Mouse (Mus musculus): ENCODE data around the gene Dmc1. TPM values are rescaled to one million over a fixed set of nuclear protein-coding genes. Genes with fewer than 3 reads are reported as not detected.

The Dmc1 gene
- total RNA-seq, 2 experiments from 2014 or later: 1.6 to 2.3 TPM

DNA sequence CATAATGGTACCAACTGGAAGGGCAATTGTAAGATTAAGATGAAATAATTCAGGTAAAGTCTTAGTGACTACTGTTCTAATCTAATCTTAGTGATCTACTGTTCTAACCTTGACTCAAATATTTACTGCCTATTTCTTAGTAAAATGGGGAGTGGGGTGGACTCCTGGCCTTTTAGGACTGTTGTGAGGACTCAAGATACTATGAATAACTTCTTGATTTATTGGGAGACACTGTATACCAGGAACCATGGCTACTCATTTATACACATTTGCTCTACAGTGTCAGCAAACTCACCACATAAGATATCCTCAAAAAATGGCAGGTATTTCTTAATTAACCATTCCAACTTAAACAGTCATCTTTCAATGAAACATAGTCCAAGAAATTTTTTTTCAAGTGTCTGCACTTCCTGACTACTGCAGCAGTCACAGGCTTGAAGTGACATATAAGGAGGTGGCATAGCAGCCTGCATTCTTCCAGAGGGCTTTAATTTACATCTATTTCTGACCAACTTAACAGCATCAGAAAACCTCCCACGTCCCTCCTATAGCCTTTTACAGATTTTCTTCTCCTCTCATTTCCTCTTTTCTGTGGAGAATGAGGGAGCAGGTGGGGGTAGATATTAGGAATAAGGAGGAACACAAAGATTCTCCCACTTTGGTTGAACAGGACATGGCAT lies 29.2 kb downstream of the Dmc1 start:
- intact Hi-C loops (cut with DNase I): no loop called here
- no peak for DNase-seq

GRCm38 (mm10) chr15:79562417-79562816 lies 42.5 kb downstream of the Dmc1 start:
- DNase-seq: no peak
- intact Hi-C loops (cut with DNase I): no loop called here

DNA sequence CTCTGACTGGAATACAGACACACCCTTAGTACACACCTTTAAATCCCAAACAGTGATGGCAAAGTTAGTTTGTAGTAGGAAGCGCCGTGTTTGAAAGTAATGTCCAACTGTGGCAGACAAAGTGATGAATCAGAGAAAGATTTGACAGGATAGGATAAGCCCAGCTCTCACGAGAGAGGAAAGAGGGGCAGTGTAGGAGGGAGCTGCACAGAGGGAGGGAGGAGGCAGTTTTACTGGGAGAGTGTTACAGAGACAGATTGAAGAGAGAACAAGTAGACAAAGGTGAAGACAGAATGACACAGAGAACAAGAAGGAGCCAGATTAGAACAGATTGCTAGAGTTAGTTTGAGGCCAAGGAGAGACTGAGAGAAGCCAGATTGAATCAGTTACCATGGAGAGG lies 45.3 kb downstream of the Dmc1 start:
- intact Hi-C loops (cut with DNase I): no loop called here
- no peak for DNase-seq

DNA sequence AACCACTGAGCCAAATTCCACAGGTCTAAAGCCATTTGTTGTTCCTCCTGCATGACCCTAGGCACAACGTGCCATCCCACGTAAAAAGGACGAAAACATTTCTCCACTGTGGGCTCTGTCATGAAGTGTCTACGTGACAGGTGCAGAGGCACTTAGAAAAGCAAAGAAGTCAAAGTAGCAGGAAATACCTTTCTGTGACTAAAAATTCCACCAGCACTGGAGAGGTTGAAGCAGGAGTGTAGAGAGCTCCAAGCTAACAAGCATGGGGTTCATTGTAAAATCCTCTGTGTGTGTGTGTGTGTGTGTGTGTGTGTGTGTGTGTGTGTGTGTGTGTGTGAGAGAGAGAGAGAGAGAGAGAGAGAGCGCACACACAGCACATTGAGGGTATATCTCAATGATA lies 52.3 kb downstream of the Dmc1 start:
- DNase-seq: no peak
- intact Hi-C loops (cut with DNase I): no loop called here

GRCm38 (mm10) chr15:79548226-79548625 lies 56.7 kb downstream of the Dmc1 start:
- no peak for DNase-seq
- intact Hi-C loops (cut with DNase I): loop anchor here (10.0 kb wide), 1 partner anchor 57 kb away; the partner anchor contains the start of gene Dmc1

GRCm38 (mm10) chr15:79547289-79547820 lies 57.6 kb downstream of the Dmc1 start:
- no peak for DNase-seq
- intact Hi-C loops (cut with DNase I): loop anchor here (10.0 kb wide), 1 partner anchor 57 kb away; the partner anchor contains the start of gene Dmc1

DNA sequence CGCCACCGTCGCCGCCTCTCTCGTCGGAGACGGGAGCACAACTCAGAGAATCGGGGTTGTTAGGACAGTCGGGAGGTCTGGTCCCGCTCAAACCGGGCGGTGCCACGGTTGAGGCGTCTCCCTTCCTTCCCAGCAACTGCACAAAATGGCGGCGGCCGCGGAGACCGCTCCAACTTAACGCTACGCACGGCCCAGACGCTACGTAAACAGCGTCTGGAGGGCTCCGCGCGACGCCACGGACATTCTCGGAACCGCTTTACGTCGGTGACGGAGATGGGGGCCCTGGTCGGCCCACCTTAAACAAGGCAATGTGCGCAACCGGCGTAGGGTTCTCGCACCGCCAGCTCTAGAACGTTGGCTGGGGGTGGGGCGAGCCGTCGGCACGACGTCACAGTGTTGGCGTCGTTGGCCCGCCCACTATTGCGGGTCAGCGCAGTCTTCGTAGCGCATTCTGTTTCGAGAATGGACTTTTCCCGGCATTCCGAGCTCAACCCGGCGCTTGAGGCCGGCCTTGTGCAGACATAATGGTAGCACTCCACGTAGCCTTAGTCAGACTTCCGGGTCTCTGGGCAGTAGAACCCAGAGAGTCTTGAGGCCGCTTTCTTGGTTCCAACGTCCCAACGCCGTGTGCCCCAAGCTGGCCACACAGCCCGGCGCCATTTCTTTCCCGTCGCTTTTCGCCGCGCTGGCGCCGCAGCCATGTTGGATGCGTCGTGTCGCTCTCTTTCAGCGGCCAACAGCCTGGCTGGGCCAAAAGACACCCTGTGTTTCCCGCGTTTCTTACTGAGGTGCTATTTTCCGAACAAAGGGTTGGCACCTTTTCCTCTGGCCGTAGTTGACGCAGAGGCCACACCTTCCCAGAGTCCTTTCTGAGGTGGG lies 58.3 kb downstream of the Dmc1 start, which contains the start of gene Ddx17:
TSS of gene Ddx17 (minus strand) at position 332 of the 879 bp plus-strand sequence.
- DNase-seq: peak; percentile 99
- intact Hi-C loops (cut with DNase I): loop anchor here (10.0 kb wide), 1 partner anchor 58 kb away; the partner anchor contains the start of gene Dmc1

GRCm38 (mm10) chr15:79545921-79546399 lies 58.9 kb downstream of the Dmc1 start:
- DNase-seq: peak; percentile 77
- intact Hi-C loops (cut with DNase I): loop anchor here (10.0 kb wide), 1 partner anchor 59 kb away; the partner anchor contains the start of gene Dmc1

DNA sequence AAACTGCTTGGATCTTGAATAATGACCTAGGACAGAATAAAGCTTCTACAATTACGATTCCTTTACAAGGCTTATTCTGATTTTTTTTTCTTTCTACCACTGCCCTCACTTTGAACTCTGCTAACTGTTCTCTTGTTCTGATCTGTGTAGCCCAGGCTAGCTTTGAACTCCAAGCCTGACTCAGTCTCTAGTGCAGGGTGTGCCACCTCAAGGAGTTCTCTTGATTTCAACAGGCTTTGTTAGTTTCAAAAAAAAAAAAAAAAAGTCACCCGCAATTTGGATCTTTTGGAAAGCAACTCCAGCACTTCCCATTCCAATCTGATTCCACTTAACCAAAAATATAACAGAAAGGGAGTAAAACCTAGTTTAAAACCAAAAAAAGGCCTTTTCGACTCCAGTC lies 59.4 kb downstream of the Dmc1 start:
- no peak for DNase-seq
- intact Hi-C loops (cut with DNase I): loop anchor here (10.0 kb wide), 1 partner anchor 59 kb away; the partner anchor contains the start of gene Dmc1

- no peak for DNase-seq
- intact Hi-C loops (cut with DNase I): loop anchor here (10.0 kb wide), 1 partner anchor 61 kb away; the partner anchor contains the start of gene Dmc1
These were observed 60.9 kb downstream of the Dmc1 start for GRCm38 (mm10) chr15:79543968-79544367.

GRCm38 (mm10) chr15:79533796-79534195 lies 71.1 kb downstream of the Dmc1 start:
- DNase-seq: no peak
- intact Hi-C loops (cut with DNase I): no loop called here

DNA sequence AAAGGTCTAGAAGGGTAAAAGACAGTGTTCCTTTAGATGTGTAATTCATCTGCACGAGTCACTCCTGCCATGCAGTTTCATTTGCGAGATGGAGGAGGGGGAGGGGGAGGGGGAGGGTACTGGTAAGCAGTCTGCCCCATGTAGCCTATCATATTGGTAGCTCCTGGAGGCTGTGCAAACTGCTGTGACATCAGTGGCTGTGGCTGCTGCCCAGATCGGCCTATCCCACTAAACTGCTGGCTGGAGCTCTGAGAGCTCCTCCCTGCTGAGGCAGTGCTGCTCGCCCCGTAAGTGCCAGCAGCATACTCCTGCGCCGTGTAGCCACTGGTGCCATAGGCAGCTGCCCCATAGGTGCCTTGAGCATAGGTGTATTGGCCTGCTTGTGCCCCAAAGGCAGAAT lies 75.0 kb downstream of the Dmc1 start:
- intact Hi-C loops (cut with DNase I): no loop called here
- DNase-seq: no peak

DNA sequence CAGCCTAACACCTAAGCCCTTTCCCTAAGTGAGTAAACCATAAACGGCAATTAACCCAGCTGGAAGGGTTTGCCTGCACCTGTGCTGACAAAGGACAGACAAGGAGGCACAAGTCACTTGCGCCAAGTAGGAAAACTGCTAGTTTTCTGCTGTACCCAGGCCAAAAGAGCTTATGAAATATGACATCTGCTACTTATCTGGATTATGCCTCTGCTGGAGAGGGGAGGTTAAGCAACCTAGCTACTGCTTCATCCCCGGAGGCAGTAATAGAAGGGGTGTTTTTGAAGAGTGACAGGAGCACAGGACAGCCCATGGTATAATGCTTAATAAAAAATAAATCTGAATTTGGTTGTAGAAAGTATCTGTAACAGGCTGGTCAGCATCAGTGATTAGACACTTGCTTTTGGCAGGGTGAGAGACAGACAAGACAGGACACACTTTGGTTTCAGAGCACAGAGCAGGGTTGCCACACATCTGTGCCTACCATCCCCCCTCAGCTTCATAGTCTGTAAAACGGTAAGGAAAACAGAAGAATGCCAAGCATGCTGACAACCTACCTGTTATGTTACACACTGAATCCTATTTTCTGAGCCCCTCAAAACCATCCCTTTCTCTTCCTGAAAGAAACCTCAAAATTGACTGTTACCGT lies 76.8 kb downstream of the Dmc1 start:
- intact Hi-C loops (cut with DNase I): no loop called here
- no peak for DNase-seq

DNA sequence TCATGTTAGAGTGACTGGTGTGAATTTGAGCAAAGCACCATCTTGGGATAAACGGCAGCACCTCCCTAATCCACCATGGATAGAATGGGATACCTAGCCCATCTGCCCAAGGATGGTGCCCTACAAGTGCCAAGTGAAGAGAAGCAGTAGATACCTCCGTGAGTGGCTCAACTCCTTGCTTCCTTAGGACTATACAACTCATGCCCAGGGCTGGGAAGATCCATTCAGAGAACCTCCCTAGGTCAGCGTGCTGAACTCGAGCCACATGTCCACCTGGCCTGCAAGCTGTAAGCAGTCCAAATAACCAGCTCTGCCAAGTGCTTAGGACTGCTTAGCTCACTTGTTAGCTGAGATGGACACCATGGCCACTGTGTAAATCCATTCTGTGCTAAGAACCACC lies 77.7 kb downstream of the Dmc1 start:
- no peak for DNase-seq
- intact Hi-C loops (cut with DNase I): no loop called here

DNA sequence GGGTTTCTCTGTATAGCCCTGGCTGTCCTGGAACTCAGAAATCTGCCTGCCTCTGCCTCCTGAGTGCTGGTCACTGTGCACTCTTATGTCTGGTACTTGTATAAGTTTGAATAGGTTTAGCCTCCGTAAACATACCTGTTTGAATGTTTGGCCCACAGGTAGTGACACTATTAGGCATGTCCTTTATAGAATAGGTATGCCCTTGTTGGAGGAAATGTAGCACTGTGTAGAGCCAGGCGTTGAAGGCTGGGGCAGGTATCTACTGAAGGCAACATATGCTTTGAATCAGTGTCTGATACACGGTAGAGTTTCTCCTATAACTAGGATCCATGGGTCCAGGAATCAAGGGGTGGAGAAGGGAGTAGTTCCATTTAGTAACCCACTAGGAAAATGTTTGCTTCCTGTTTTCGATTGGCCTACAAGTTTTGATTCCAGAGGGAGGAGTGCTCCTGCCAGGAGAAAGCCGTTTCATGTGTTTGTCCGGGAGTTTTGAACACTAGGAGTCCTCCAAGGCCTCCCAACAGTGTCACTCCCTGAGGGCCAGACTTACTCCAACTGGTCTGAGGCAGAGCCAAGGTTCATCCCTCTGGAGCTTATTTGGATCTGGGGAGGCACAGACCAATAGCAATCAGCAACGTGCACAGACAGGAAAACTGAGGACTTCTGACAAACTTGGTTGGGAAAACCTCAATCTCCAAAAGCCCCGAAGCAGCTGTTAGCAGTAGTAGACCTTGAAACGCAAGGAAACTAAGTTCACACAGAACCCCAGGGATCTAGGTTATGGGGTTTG lies 78.7 kb downstream of the Dmc1 start:
- no peak for DNase-seq
- intact Hi-C loops (cut with DNase I): no loop called here

DNA sequence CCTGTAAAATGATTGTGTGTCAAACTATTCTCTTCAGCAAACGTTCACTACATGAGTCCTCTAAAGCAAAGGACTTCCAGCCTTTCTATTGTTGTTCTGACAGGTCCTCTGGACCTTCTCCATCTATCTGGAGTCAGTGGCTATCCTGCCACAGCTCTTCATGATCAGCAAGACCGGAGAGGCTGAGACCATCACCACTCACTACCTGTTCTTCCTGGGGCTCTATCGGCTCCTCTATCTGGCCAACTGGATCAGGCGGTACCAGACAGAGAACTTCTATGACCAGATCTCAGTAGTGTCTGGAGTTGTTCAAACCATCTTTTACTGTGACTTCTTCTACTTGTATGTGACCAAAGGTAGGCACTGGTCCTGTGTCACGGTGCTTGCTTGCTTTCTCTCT lies 79.3 kb downstream of the Dmc1 start:
- intact Hi-C loops (cut with DNase I): no loop called here
- no peak for DNase-seq

DNA sequence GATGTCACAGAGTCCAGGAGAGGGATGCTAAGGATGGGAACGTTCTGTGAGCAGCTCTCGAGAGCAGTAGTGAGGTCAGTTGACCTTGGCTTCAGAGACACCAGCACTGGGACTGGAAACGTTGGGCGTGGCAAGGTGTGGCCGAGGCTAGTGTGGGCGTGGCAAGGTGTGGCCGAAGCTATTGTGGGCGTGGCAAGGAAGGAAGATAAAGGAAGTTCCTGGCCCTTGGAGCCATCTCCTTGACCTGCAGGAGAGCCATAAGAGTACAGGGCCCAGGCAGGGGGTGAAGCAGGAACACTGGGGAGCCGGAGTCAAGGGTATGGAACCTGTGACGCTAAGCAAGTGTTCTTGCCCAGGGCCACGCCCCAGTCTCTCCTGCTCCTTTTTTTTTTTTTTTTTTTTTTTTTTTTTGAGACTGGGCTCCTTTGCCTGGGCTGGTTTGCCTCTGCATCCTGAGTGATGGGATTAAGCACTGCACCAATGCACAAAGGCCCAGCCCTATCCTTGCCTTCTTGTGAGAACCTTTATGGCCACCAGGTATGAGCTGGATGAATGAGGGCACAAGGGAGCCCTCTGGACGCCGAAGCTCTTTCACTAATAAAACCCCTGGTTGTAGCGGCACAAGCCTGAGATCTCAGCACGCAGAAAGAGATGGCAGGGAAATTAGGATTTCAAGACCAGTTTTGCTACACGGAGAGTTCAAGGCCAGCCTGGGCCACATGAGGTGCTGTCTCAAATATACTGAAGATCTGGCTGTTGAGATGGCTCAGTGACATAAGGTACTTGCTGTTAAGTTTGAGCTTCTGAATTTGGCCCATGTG lies 85.3 kb downstream of the Dmc1 start:
- no peak for DNase-seq

DNA sequence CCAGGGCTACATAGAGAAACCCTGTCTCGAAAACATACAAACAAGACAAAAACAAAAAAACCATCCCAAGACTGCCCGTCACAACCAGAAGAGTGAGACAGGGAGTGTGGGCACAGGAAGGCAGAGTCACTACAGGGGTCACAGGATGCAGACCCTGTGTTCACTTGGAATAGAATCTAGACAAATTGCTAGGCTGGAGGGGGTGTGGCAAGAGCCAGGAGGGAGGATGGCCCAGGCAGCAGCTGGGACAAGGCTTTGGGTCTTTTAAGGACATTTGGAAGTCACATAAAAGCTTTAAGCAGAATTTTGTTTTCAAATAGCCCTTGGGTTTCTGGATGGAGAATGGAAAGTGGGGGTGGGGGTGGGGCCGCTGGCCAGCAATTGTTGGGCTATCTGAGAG lies 86.3 kb downstream of the Dmc1 start:
- intact Hi-C loops (cut with DNase I): no loop called here
- no peak for DNase-seq

More for the DNA sequence above, 85.3 kb downstream of the Dmc1 start:
- intact Hi-C loops (cut with DNase I): no loop called here

DNA sequence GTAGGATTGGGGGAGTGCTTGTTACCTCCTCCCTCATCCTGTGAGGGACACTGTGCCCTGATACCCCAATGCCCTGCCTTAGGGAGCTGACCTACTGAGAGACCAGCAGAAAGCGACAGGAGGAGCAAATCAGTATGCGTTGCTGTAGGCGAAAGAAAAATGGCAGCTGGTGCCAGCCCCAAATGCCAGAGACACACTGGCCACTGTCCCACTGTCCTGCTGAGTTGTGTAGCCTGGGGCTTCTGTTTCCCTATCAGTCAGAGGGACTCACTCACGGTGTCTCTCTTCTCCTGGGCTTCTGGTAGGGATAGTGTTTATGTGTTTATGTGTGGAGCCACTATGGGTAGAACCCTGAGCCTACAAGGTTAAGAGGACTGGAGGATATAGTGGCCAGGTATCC lies 87.2 kb downstream of the Dmc1 start:
- DNase-seq: peak; percentile 62
- intact Hi-C loops (cut with DNase I): no loop called here
